Mouse (Mus musculus): ENCODE data around the gene Hddc3. TPM values are rescaled to one million over a fixed set of nuclear protein-coding genes. Genes with fewer than 3 reads are reported as not detected.

Hddc3 gene
- 3.9 TPM for polyA plus RNA-seq (2017; shearing (Covaris generic))

GRCm38 (mm10) chr7:80342858-80343257 lies at the start of gene Hddc3:
Gene Hddc3, plus strand, starts transcription at chr7:80343104.

DNA sequence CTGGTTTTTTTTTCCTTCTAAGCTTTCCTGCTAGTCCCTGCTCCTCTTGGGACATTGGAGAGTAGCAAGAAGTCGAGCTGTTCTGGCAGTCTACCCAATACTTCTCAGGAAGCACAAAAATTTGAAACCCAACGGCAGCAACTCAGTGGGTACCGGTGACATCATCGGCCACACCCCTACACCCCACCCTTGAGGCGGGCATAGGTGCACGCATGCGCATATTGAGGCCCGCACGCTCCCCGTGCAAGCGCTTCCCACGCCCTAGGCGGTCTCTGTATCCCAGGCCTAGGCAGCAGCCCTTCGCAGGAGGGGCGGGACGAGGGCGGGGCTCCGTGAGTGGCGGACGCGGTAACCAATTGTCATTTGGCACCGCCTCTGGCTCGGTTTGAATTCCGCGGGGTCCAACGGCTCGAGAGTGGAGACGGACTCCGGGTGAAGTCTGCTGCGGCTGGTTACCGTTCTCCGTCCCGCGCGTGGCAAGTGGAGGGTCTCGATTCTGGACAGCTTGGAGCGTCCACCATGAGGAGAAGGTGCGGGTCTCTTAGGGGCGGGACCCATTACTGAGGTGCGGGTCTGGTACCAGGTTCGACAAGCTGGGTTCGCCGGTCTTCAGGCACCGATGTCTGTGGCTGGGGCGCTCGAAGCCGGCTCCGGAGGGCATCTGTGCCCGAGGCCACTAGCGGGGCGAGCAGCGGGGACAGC lies 48.7 kb upstream of the Hddc3 start, which contains the start of gene Prc1:
Gene Prc1 (plus strand): TSS at position 389 of the 702 bp plus-strand sequence.

DNA sequence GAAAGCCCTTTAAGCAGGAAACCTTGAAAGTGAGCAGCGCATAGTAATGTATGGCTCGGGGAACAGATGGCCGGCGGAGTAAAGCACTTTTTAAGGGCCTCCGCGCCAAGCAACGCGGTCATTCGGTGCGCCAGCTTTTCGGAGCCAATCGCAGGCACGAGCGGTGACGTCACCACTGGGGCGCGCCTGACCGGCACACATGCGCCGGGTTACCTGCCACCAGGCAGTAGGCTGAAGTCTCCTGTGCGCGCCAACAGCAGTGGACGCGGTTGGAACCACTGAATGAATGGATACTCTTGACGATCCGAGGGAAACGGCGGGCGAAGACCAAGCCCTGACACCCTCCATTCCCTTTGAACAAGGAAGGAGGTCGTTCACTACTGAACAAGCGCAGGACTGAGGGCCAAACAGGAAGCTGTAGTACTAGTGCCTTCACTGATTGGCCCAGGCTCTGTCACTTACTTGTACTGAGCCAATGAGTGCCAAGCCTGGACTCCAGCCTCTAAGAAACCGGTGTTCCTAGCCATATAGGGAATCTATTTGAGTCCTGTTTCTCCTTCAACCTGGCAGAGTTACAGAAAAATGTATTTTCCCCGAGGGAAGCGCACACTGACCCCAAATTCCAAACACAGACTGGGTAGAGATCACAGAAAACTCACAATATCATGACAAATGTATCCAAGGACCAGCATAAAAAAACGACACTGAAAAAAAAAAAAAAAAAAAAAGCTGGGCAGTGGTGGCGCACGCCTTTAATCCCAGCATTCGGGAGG lies 18.7 kb upstream of the Hddc3 start, which contains the start of gene Rccd1:
Gene Rccd1 (minus strand): TSS at position 412 of the 773 bp plus-strand sequence.

DNA sequence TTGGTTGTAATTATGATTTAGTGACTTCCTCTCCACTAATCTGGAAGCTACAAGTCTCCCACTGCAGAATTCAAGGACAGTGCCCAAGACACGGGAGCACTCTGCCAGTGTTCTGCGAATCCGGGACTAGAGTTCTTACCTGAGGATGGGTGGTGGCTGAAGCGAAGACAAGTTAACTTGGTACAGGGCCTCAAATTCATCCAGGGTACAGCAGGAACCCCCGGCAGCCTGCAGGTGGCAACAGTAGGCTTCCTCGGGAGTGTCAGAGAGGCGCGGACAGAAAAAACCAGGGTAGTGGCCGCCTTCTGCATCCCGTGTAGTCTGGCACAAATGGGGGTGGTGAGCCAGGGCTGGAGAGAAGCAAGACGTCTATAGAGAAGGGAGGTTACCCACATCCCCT lies 2.1 kb upstream of the Hddc3 start, which contains the start of gene Unc45a:
Gene Unc45a (minus strand): TSS at position 213 of the 400 bp plus-strand sequence.

DNA sequence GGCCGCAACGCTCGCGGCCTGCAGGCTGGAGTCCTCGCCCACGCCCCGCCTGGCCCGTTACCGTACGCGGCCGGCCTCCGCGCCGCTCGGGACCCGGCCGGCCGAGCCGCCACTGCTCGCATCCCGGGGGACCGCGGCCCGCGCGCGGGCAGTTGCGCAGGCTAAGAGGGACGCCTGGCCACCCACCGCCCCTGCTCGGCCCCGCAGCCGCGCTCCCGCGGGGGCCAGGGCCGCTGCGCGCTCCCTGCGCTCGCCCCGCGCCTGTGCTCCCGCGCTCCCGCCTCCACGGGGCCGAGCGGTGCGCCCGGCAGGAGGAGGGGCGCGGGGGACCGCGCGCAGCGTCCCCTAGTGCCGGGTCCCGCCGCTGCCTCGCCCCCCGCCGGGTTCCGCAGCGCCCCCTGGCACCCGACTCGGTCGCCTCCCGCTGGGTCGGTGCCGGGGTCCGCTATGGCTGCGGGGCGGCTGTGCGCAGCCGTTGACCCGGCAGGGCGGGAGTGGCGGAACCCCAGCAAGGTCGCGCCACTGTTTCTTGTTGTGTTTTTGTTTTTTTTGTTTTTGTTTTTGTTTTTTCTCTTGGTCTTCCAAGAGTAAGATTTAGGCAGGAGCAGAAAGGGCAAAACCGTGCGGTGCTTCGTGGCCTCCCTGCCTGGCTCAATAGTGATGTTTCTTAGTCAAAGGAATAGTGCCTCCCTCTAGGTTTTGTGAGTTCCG lies 28.3 kb downstream of the Hddc3 start, which contains the start of gene Man2a2:
Gene Man2a2 (minus strand): TSS at position 335 of the 711 bp plus-strand sequence.

DNA sequence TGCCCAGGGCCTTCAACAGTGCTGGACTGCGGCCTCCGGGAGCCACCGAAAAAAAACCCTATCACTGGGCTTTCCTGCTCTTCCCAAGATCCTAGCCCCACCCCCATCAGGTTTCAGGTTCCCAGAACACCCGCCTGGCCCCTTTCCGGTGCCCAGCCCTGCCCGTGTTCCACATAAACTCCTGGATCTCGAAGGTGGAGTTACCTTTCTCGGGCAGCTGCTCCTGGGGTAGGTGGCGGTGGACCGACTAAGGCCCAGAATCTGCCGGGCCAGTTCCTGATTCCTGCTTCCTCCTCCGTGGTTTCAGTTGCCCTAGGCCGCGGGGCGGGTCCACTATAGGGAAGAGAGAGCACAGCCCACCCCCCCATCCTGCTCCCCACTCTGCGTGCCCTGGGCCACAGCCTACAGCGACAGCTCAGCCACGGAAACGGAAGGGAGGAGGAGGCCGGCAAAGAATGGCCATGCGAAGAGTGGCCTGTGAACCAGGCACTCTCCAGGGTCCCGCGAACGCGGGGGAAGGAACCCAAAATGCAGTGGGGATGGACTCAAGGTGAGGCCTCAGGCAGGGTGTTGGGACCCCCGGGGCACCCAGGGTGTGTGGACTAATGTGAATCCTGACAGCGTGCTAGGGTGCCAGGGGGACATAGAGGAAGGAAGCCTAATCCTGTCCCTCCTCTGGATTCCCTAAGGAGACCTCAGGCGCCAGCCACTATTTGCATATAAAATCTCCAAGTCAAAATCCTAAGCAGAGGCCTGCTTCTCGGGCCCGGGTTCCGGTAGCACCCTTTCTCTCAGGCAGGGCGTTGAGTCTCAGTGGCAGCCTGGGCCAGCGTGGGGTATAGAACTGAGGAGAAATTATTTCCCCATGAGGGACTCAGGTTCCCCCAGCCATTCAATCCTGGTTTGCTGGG lies 45.0 kb downstream of the Hddc3 start, which contains the start of gene Fes:
Gene Fes (minus strand): TSS at position 314 of the 911 bp plus-strand sequence.

Other genes starting within 250 kb of the Hddc3 start
- gene Idh2, start 227.7 kb upstream of the Hddc3 start, polyA plus RNA-seq (2017; shearing (Covaris generic)): 103 TPM
- gene Sema4b, start 156.3 kb upstream of the Hddc3 start, polyA plus RNA-seq (2017; shearing (Covaris generic)): 5.6 TPM
- 70.5 TPM for gene Cib1, start 110.3 kb upstream of the Hddc3 start, polyA plus RNA-seq (2017; shearing (Covaris generic))
- 5.2 TPM for gene Gdpgp1, start 110.2 kb upstream of the Hddc3 start, polyA plus RNA-seq (2017; shearing (Covaris generic))
- gene Ttll13, start 96.7 kb upstream of the Hddc3 start, polyA plus RNA-seq (2017; shearing (Covaris generic)): 0.20 TPM
- gene Ngrn, start 81.9 kb upstream of the Hddc3 start, polyA plus RNA-seq (2017; shearing (Covaris generic)): 32.5 TPM
- gene Vps33b, start 73.5 kb upstream of the Hddc3 start, polyA plus RNA-seq (2017; shearing (Covaris generic)): 39.3 TPM
- 2.4 TPM for gene Prc1, start 48.7 kb upstream of the Hddc3 start, polyA plus RNA-seq (2017; shearing (Covaris generic))
- gene Rccd1, start 18.6 kb upstream of the Hddc3 start, polyA plus RNA-seq (2017; shearing (Covaris generic)): 32.9 TPM
- gene Unc45a, start 2.1 kb upstream of the Hddc3 start, polyA plus RNA-seq (2017; shearing (Covaris generic)): 195 TPM
- gene Man2a2, start 28.3 kb downstream of the Hddc3 start, polyA plus RNA-seq (2017; shearing (Covaris generic)): 105 TPM
- not detected for gene Fes, start 44.8 kb downstream of the Hddc3 start, polyA plus RNA-seq (2017; shearing (Covaris generic))
- gene Furin, start 62.3 kb downstream of the Hddc3 start, polyA plus RNA-seq (2017; shearing (Covaris generic)): 71.7 TPM
- 13.2 TPM for gene Blm, start 192.0 kb downstream of the Hddc3 start, polyA plus RNA-seq (2017; shearing (Covaris generic))